Mouse (Mus musculus) ovary, adult 18-20 months (tissue): Measurements from ENCODE around the gene Smim22.

ENCODE experiments used
- DNase-seq: peaks from one replicate; pipeline ENCODE4 v3.0.0; 2022; ENCODE audit warnings: low spot score, mixed read lengths

Gene Smim22

DNA sequence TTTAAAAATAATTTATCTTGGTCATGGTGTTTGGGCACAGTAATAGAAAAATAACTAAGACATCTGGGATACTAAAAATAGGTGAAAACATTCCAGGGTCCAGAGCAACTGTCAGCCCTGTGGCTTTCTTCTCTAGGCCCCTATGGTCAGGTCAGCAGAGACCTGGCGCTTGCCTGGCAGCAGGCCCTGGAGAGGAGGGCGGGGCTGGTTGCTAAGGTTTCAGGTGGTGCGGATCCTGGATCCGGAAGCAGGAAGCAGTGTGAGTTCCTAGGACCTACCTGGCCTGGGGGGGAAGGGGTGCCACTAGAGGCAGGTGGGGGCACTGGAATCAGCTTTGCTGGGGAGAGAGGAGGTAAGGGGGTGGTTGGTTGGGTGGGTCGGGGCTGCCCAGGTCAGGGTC is at the start of gene Smim22:
Gene Smim22, plus strand, starts transcription at position 222 of the 400 bp plus-strand sequence.
- peak; percentile 42 for DNase-seq

DNA sequence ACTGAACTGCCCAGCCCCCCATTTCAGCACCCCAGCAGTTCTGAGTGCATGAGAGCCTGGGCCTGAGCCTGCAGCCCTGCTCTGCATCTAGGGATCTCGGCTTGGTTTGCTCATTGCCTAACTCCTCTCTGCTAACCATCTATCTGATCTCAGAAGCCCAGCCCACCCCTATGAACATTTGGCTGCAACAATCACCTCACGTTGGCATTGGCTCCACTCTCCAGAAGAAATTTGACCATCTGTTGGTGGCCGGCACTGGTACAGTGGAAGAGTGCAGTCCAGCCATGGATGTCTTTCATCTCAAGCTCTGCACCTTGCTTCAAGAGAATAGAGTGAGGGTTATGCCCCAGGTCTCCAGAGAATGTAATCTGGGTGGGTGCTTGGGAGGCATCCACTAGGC is 49.6 kb upstream of the Smim22 start:
- no peak for DNase-seq

DNA sequence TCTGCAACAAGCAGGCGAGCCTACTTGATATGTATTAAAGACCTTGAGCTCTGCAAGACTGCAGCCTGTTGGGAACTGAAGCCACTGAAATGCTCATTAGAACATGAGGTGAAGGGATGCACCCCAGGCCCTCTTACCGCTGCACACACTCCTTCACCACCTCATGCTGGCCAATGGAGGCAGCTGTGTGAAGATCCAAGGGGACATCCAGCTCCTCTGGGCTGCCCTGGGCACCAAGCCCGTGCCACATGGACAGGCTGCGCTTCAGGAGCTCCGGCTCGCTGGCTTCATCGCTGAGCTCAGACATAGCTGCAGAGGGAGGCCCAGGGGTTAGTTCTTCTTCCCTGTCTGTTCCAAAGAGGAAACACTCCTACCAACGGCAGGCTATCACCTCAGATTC is 46.8 kb upstream of the Smim22 start:
- no peak for DNase-seq

DNA sequence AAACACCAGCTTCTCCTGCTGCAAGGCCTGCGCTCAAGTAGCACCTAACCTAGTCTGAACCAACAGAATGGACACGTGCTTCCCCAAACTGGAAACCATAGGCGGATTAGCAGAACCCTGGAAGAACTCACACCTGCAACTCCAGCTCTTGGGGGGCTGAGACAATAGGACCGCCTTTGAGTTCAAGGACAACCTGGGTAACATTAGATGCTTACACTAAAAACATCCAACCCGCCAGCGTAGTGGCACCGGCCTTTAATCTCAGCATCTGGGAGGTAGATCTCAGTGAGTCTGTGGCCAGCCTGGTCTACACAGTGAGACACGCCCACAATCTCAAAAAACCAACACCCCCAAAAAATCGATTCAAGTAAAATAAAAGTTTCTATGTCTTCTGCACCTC is 43.7 kb upstream of the Smim22 start:
- no peak for DNase-seq

DNA sequence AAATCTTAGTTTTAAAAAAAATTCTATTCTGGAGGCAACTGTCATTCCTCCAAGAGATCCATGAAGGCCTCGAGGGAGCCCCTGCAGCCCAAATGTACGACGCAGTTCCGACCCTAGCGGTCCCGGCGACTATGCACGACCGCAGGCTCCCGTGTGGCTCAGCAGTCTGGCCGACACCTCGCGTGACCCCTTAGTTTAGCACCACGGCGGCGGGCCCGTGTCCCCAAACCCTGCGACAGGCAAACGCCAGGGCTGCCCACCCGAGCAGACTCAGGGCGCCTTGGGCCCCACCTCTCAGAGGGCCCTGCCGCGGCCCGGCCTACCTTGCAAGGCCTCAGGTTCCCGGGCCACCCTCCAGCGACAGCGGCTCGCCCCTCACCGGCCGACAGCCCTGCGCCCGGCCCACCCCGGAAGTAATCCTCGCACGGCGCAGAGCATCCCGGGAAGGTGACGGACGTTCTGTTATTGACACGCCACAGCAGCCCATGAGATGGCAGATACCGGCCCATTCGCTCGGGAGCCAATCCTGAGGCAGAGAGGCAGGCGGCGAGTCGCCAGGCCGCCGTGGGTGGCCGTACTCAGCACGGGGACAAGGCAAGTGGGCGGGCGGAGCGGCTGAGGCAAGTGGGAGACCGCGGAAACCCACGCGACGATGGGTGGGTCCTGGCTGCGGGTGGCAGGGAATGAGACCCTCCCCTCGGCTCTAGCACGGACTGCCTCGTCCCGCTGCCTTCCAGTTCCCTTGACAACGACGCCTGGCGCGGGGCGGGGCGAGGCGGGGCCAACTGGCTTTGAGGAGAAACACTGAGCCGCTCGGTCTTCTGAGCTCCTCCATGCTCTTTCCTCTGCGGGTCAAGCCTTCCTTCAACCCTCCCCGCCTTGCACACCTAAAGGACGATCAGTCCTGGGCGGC is 43.0 kb upstream of the Smim22 start, which contains the start of gene Anks3:
Gene Anks3, minus strand, starts transcription at position 409 of the 913 bp plus-strand sequence.
- DNase-seq, result peak; percentile 98

DNA sequence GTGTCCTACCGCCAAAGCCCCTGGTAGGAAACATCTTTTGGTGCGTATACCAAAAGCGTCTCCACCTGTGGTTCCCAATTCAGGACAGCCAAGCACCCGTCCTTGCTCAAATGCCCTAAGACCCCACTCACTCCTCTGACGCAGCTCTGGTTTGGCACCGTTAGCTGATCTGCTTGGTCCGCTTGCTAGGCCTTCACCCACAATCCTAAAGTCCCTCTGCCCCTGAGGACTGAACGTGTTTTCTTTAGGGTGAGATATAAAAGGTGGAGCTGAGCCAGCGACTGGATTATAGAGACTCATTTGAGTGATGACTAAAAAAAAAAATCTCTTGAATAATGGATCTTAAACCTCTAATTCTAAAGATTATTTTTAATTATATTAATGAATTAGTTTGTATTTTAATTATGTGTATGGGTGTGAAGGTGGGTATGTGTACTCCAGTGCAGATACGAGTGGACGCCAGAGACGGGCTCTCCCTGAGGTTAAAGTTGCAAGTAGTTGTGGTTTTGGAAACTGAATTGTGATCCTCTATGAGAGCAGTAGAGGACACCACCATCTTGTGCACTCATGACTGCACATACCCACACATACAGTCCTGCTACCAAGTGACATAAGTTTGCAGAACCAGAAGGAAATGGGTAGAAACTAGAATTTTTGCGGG is 42.2 kb upstream of the Smim22 start:
- DNase-seq, result no peak

DNA sequence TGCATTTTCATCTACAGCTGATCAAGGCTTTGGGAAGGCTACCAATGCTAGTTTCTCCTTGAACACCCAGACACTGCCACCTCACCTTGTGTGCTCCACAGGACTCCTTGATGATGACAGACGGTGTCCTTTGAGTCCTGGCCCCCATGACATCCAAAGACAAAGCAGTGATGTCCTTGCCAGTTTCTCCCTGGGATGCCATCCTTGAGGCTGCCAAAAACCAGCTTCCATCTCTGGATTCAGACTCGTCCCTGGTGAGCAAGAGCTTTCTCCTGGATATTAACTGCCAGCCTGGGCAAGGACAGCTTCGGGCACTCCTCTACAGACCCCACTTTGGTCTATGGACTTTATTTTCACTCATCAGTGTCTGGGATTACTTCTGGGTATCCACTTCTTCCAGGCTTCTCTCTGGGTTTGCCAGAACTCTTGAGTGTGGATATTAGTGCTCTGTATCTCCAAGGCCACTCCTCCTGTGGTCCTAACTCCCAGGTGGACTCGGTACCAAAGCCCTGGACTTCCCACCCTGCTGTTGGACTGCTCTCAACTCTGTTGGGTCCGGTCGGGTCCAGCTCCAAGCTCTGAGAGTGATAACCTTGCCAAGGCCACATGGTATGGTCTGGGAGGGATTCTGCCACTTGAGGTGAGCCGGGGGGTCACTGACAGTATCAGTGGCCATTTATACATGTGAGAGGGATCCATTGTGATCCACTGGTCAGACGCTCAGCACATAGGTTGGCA is 41.5 kb upstream of the Smim22 start:
- no peak for DNase-seq

DNA sequence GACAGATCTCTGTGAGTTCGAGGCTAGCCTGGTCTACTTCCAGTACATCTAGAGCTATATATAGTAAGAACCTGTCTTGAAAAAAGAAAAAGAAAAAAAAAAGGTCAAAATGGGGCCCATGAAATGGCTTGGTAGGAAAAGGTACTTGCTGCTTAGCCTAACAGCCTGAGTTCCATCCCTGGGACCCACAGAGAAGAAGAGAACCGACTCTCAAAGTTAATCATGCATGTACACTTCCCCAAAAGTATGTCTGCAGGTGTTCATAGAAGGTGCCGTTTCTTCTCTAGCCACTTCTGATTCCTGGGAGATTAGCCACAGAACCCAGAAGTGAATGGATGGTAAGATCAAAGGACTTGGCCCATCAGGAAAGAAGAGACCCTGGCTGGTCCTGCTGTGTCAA is 38.7 kb upstream of the Smim22 start:
- DNase-seq, result no peak

DNA sequence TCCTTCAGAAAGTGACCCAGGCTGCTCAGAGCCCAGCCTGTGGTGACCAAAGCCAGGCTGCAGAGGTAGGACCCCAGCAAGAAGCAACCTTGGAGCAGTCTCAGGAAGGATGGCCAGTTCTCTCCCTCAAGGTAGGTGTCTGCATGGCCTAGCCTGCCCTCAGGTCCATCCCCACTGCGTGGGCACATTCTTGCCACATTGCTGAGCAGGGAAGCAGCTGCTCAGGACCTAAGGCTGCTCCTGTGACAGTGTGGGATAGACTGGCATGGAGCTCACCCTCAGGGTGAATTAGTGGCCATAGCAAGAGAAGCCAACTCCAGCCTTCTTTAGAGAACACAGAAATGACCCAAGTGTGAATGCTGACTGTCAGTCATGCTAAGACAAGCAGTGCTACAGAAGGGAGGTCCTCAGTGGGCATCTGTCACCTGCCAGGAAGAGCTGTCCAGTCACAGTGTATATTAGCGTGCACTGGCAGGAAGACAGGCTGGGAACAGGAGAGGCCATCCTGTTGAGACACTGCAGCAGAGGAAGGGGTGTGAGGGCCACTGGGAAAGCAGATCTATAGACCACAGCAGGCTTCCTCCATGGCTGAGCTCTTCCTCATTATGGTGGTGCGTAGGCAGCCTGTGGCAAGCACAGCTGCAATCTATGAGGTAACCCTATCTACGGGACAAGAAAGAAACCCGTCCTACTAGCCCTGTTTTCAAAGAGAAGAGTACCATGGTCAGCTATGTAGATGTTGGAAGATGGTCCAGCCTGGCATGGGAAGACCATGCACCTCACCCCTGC is 37.8 kb upstream of the Smim22 start:
- DNase-seq, result no peak

DNA sequence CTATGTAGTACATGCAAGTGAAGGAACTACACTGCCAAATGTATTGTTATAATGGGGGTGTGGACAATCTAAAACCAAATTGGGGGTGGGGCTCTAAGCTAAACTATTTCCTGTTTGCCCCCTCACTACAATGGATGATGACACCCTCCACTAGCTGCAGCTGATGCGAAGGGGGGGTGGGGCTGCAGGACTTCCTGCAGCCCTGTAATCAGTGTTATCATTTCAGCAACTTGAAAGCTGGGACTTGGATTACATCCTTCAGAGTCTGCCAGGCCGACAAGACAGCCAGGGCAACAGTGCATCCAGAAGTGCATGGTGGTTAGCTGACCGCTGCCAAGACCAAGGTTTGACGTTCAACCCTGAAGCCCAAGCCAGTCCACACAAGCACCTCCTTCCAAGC is 35.5 kb upstream of the Smim22 start:
- DNase-seq, result no peak

DNA sequence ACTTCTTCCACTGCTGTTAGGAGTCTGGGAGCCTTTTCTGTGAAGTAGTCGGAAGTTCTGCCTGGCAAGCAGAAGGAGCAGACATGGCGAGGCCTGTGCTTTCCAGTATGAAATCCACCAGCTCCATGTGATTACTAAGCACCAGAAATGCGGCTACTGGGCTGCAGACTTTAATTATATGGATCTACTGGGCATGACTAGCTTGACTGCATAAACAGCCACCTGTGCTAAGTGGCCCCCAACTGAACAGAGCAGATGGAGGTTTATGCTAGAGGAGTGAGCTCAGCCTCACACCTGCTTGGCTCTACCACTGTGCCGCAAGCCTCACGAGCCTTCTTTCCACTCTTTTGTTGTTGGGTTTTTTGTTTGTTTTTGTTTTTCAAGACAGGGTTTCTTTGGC is 32.6 kb upstream of the Smim22 start:
- DNase-seq, result no peak

DNA sequence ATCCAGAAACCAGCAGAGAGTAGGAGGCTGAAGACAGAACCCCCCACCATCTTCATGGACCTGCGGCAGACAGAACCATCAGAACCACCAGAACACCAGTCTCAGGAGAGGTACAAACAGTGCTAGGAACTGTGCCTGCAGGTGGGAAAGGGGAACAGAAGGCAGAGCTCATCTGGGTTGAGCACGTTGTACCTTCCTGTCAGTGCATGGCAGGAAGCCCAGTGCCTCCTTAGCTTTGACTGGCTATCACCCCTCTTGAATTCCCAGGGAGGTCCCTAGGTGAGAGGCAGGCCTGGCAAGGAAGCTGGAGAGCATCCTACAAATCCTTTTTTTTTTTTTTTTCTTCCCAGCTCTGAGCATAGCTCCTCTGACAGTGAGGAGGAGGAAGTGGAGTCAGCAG is 30.9 kb upstream of the Smim22 start:
- no peak for DNase-seq

DNA sequence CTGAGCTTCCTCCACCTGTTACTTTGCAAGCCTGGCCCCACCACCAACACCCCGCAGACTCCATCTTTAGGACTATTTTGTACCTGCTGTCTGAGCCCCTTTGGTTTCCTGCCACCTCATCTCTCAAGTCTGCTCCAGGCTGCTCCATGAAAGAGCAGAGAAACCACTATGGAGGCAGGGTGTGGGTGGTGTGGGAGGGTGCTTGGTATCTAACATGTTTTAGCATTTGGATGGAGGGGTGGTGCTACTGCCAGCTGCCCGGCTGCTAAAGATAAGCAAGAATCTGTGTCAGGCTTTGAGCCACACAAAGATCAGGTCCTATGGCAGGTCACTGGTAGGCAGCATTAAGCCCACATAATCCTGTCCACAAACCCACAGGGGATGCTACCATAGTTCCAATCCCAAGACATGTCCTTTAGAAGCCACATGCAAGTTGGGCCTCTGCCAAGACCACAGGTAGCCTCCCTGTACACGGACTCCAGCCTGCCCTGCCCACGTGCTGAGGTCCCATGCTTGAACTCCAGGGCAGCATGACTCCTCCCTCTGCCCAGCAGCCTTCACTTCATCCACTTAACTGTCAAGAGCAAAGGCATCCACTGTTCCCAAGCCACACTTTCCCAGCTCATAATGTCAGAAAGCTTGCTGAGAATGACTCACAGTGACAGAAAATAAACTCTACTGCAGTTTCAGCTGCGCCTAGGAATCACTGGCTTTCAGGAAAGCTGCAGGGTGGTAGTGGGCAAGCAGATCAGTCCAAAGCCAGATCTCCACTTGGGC is 28.6 kb upstream of the Smim22 start:
- no peak for DNase-seq

DNA sequence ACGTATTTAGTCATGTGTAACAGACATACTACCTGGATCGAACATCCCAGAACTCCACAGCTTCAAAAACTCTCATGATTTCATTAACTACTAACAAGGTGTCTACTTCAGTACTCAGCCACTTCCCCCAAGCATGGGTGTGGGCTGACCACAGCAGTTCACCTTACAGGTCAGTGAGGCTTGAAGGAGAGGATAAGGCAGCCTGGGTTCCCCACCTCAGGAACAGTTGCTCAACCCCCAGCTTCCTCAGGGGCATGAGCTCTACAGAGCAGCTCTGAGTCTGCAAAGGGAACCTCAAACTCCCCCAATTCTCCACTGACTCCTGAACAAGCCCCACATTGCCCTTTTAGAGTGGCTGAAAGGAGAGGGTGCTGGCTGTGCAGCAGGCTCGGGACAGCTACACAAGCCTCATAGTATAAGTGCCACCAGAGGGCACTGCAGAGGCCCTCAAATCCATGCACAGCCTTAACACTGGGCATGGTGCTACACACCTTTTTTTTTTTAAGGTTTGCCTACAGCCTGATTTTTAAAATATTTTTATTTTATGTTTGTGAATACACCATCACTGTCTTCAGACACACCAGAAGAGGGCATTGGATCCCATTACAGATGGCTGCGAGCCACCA is 27.2 kb upstream of the Smim22 start:
- DNase-seq, result no peak

DNA sequence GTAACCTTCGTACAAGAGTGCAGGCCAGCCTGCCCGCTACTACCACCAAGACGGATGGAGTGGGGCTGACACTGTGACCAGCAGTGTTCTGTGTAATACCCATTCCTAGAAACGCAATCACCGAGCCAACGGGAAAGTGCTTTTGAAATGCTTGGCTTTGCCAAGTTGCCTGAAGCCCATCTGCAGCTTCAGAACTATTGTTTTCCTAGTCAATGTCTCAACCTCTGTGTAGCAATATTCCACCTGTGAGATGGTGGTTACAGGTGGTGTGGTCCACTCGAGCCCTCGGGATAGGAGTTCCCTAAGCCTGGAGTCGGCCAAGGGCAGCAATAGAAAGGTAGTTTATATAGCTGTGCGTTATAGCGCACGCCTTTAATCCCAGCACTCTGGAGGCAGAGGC is 22.4 kb upstream of the Smim22 start:
- no peak for DNase-seq

DNA sequence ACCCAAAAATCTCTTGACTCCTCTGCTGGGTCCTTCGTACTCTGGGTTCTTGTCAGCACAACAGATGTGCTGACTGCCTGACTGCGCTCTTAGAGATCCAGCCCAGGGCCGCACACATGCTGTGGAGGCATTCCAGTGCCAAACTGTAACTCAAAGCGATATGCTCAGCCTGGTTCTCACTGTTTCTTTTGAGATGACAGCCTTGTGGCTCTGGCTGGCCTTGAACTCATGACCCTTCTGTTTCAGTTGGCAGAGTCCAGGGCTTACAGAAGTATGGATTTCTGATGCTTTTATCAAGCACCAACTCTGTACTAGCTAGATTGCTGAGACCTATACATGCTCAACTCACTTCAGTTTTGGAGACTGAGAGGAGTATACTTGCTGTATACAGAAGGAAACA is 13.8 kb upstream of the Smim22 start:
- DNase-seq, result peak; percentile 30

DNA sequence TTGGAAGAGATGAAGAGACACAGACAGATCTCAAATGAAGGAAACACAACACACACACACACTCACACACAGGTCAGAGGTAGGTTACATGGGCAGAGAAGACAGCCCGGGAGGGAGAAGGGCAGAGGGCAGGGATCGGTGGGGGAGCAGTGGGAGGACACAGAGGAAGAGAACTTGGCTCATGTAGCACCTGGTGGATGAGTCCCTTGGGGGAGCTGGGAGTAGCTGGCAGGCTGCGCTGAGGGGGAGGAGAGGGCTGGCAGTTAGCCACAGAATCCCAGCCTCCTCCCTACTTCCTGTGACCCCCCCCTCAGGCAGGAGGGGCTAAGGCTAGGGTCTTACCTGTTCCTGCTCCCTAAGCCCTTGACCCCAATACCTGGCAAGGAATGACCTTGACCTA is 9.5 kb upstream of the Smim22 start, which contains the start of gene Sept12:
Gene Sept12, minus strand, starts transcription at position 300 of the 400 bp plus-strand sequence.
- no peak for DNase-seq

DNA sequence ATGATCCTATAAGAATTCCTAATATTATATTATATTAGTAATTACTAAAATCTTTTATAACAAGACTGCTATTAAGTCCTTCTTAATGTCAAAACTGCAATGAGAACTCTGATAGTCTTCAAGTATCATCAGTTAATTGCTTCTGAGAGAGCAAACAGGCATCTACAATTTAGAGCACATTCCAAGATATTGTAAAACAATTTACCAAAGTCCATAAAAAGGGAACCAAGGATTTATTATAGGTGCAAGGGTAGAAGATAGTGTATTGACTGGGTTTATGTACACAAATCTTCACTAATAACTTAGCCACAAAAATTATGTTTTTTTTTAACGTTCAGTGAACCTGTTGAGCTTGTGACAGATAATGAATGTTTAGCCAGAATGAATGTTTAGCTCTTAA is 8.1 kb upstream of the Smim22 start:
- DNase-seq, result no peak

DNA sequence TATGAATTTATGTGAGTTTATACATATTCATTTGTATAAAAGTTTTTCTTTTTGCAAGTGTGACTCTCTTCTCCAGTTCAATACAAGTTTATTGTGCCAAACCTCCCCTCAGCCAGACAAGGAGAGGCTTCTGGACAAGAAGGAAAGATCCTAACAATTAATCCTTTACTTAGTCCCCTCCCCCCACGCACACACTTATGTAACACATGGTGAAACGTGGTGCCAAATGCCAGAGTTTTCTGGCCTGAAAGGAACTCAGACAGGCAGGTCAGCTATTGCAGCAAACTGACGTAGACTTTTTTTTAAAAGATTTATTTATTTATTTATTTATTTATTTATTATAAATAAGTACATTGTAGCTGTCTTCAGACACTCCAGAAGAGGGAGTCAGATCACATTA is 6.5 kb upstream of the Smim22 start:
- no peak for DNase-seq

DNA sequence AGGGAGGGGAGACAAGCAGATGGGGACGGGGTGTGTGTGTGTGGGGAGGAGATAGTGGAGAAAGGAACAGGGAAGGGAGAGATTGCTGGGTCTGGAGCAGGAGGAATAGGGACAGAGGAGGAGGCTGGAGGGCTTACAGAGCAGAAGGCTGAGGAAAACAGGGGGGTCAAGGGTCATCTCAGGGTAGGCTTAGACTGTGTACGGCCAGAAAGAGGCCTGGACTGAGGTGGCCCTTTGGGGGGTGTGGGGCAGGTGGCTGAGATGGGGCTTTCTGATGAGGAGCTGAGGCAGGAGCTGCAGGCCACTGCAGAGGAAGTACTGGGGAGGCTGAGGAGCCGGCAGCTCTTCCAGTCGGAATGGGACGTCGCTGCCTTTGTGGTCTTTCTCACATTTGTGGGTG is 404 bp downstream of the Smim22 start:
- DNase-seq, result no peak

DNA sequence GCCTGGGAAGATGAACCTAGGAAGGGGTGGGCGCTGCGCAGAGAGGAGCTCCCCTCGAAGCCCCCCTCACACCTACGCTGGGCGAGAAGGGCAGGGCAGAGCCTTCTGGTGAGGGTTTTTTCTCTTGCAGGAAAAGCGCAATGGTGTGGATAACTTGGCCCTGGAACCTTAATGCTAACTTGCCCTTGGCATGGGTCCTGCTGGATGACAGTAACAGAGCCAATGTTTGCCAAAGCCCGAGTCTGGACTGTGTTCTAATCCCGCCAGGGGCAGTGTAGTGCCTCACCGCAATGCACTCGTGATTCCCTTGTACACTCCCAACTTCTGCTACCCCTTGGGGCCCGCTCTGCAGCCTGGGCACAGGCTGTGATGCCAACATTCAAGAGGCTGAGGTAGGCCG is 988 bp downstream of the Smim22 start:
- DNase-seq, result no peak
